Mouse (Mus musculus) ES-E14 (cell line): ENCODE measurements around the gene Fis1. TPM values are rescaled to one million over a fixed set of nuclear protein-coding genes. Genes with fewer than 3 reads are reported as not detected.
A peak's percentile ranks its signal among the peaks of the same experiment; 100 is the strongest.
"Not testable (repeated sequence)": the region's sequence is repeated elsewhere in the genome, so short reads cannot be mapped to it uniquely, and the experiment has no call there.

ENCODE experiments used
- DNase-seq: peaks from one replicate; pipeline ENCODE4 v3.0.0-alpha.2; 2013; ENCODE audit warnings: low read depth, low spot score
- H3K27ac ChIP-seq: 2 replicates; pipeline ENCODE4 v1.5.1; 2012; ENCODE audit warnings: low read depth, mild to moderate bottlenecking, low read length, moderate library complexity, mixed read lengths; ENCODE audit not compliant: poor library complexity, insufficient read depth, severe bottlenecking
- H3K36me3 ChIP-seq: 2 replicates; pipeline ENCODE4 v1.6.1; 2012; ENCODE audit warnings: mild to moderate bottlenecking, low read length, moderate library complexity, mixed read lengths; ENCODE audit not compliant: control insufficient read depth, poor library complexity, insufficient read depth, severe bottlenecking
- H3K4me1 ChIP-seq, 2 experiments: fragments of 150-350 bp in 1 of 2; sonication (generic) in 1 of 2; 2 replicates each; pipeline ENCODE4 v1.6.1; 2012; ENCODE audit warnings: low read length in 2 of 2, mild to moderate bottlenecking in 1 of 2, mixed read lengths in 1 of 2; ENCODE audit not compliant: control insufficient read depth in 2 of 2, insufficient read depth in 2 of 2, poor library complexity in 1 of 2
- H3K4me3 ChIP-seq, 2 experiments: fragments of 150-350 bp in 1 of 2; sonication (generic) in 1 of 2; 2 replicates each; pipeline ENCODE4 v1.5.1; 2012; ENCODE audit warnings: low read length in 2 of 2, low read depth in 1 of 2, mild to moderate bottlenecking in 1 of 2, mixed read lengths in 1 of 2; ENCODE audit not compliant: insufficient read depth in 1 of 2, poor library complexity in 1 of 2, severe bottlenecking in 1 of 2
- H3K9ac ChIP-seq: 2 replicates; pipeline ENCODE4 v1.6.1; 2012; ENCODE audit warnings: low read depth, mild to moderate bottlenecking, low read length, mixed read lengths; ENCODE audit not compliant: poor library complexity, insufficient read depth, severe bottlenecking
- H3K9me3 ChIP-seq: fragments of 150-350 bp; sonication (generic); 2 replicates; pipeline ENCODE4 v1.6.1; 2012; ENCODE audit warnings: low read depth, mild to moderate bottlenecking, low read length; ENCODE audit not compliant: control insufficient read depth, insufficient read depth
- CHD2 ChIP-seq: IDR thresholded peaks from 2 replicates; pipeline ENCODE4 v1.6.1; 2014; ENCODE audit warnings: mild to moderate bottlenecking, low read depth, low read length, inconsistent platforms
- HCFC1 ChIP-seq: IDR thresholded peaks from 2 replicates; pipeline ENCODE4 v1.6.1; 2012; ENCODE audit warnings: low read length, inconsistent platforms, borderline replicate concordance; ENCODE audit not compliant: insufficient read depth
- MAFK ChIP-seq: IDR thresholded peaks from 2 replicates; pipeline ENCODE4 v1.6.1; 2014; ENCODE audit warnings: mild to moderate bottlenecking, low read depth, low read length, inconsistent platforms; ENCODE audit not compliant: insufficient read depth
- ZC3H11A ChIP-seq: IDR thresholded peaks from 2 replicates; pipeline ENCODE4 v1.6.1; 2012; ENCODE audit warnings: low read depth, mild to moderate bottlenecking, inconsistent platforms, low read length, borderline replicate concordance
- ZNF384 ChIP-seq: IDR thresholded peaks from 2 replicates; pipeline ENCODE4 v1.6.1; 2012; ENCODE audit warnings: low read depth, low read length, inconsistent platforms
- in situ Hi-C, 2 experiments: fragments of 600-800 bp; cut with MboI; formaldehyde crosslinking; loops; one replicate each; pipeline ENCODE4 v1.15.1; 2025; ENCODE audit warnings: low sequenced_read_pairs in 2 of 2, inconsistent platforms in 1 of 2; ENCODE audit not compliant: unreplicated experiment in 2 of 2
- total RNA-seq: library from RNA; depleted of rRNA; stranded (reverse); fragments of 300-350 nt; gene quantifications from 2 replicates; pipeline ENCODE4 v1.2.3, GENCODE M21; 2012

Fis1 gene
- total RNA-seq, 1 experiment: 114 TPM

DNA sequence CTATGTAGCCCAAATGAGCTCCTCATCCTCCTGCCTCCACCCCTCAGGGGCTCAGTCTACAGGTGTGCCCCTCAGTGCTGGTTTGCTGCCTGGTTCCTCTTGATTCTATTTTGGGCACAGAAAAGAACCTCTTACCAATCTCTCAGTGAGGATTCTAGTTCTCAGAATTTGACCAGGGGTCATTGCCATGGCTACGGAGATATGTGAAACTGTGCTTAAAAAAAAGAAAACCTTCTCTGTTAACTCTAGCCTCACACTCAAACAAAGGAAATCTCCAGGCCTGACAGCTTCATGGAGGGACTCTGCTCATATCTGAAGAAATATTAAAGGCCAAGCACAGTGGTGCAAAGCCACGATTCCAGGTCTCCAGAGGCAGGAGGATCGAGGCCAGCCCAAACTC lies 10.3 kb upstream of the Fis1 start:
- H3K9ac ChIP-seq: no peak overlapping the region
- in situ Hi-C loops: no loop called here
- TF ChIP-seq CHD2: no peak
- TF ChIP-seq ZC3H11A: no peak
- no peak for TF ChIP-seq MAFK
- TF ChIP-seq HCFC1: no peak
- TF ChIP-seq ZNF384: no peak
- no peak overlapping the region for H3K27ac ChIP-seq
- no peaks in the 10 kb centered on the region for H3K9me3 ChIP-seq
- no peak overlapping the region for H3K4me3 ChIP-seq
- H3K4me1 ChIP-seq: peaks cover 3 to 11% of the 10 kb centered on the region in 2 experiments; a peak in 3 of 4 replicates
- H3K36me3 ChIP-seq: peaks cover 5% of the 10 kb centered on the region; the same call in 1 of the 2 replicates
- DNase-seq: no peak

DNA sequence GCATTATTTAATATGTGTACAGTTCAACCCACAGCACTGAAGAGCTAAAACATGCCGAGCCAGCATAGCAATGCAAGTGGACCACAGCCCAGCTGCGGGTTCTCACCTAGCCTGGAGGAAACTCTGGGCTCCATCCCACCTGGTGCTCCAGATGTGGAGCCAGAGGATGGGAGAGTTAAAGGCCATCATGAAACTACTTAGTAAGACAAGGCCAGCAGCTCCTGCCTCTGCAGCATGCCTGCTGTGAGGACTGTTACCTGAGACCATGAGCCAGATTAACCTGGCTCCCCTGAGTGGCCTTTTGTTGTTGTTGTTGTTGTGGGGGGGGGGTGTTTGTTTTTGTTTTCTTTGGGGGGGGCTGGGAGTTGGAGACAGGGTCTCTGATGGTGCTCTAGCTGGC lies 9.7 kb upstream of the Fis1 start:
- no peak for DNase-seq
- Histone ChIP-seq H3K4me1 (peaks cover 3 to 11% of the 10 kb centered on the region in 2 experiments; a peak in 3 of 4 replicates), H3K9me3 (no peaks in the 10 kb centered on the region), H3K4me3 (no peak overlapping the region), H3K9ac (no peak overlapping the region), H3K27ac (no peak overlapping the region), H3K36me3 (peaks cover 5% of the 10 kb centered on the region; the same call in 1 of the 2 replicates)
- in situ Hi-C loops: no loop called here
- TF ChIP-seq ZNF384: no peak
- no peak for TF ChIP-seq HCFC1
- no peak for TF ChIP-seq CHD2
- no peak for TF ChIP-seq ZC3H11A
- no peak for TF ChIP-seq MAFK

DNA sequence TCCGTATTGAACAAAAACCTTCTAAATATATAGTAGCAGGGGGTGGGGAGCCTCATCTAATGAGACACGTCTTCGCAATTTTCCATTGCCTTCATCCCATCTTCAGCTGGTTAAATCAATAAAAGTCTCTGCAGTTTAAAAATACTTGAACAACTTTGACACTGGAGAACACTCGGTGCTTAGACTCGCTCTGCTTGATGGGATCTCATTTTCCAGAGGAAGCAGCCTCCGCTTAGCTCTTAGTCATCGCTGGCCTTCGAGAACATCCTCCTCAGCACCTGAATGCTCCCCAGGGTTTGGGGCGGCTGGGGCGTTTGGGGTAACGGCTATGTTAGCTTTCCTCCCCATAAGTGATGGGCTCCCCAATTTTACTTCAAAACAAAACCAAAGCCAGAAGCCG lies 8.0 kb upstream of the Fis1 start:
- DNase-seq: no peak
- TF ChIP-seq ZC3H11A (no peak), CHD2 (no peak), ZNF384 (no peak), HCFC1 (no peak), MAFK (no peak)
- Histone ChIP-seq H3K9ac (no peak overlapping the region), H3K4me3 (no peak overlapping the region), H3K9me3 (no peaks in the 10 kb centered on the region), H3K27ac (no peak overlapping the region), H3K36me3 (peaks cover 5% of the 10 kb centered on the region; the same call in 1 of the 2 replicates), H3K4me1 (peaks cover 3 to 11% of the 10 kb centered on the region in 2 experiments; a peak in 3 of 4 replicates)
- in situ Hi-C loops: no loop called here

DNA sequence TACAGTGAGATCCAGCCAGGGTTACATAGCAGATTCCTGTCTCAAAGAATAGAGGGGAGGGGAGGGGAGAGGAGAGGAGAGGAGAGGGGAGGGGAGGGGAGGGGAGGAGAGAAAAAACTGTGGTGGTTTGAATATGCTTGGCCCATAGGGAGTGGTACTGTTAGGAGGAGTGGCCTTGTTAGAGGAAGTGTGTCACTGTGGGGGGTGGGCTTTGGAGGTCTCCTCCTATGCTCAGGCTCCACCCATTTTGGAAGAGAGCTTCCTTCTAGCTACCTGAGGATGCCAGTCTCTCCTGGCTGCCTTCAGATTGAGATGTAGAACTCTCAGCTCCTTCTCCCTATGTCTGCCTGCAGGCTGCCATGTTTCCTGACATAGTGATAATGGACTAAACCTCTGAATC lies 5.2 kb upstream of the Fis1 start:
- no peak for DNase-seq
- Histone ChIP-seq H3K9me3 (no peaks in the 10 kb centered on the region), H3K27ac (no peak overlapping the region), H3K9ac (no peak overlapping the region), H3K36me3 (no peaks in the 10 kb centered on the region), H3K4me3 (no peak overlapping the region), H3K4me1 (peaks cover 0 to 16% of the 10 kb centered on the region in 2 experiments; a peak in 3 of 4 replicates)
- TF ChIP-seq MAFK (no peak), ZNF384 (no peak), CHD2 (no peak), ZC3H11A (no peak), HCFC1 (no peak)
- in situ Hi-C loops: no loop called here

DNA sequence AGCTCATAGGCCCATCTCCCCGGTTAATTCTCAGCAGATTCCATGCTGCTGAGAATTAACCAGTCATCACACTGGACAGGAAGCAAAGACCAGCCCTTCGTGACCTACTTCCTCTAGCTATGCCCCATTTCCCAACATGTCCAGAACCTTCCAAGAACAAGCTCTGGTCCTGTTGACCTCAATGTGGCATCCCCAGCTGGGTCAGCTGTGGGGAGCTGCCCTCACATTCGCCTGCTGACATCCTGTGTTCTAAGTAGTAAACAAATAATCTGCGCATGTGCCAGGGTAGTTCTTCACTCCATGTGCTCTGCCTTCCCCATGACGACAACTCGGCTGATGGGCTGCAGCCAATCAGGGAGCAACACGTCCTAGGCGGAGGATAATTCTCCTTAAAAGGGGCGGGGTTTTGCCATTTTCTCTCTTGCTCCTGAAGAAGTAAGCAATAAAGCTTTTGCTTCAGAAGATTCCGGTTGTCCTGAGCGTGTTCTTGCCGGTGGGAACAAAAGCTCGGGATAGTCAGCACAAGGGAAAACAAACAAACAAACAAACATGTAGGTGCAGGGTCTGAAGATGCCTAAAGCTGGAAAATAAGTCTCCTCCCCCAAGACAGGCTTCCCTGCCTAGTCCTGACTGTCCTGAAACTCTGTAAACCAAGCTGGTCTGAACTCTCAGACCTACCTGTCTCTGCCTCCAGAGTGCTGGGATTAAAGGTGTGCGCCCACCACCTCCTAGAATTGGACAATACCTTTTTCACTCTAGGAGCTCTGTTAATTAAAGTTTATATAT lies 3.3 kb upstream of the Fis1 start:
- DNase-seq, H3K9ac ChIP-seq, H3K9me3 ChIP-seq, H3K4me3 ChIP-seq, in situ Hi-C loops, H3K36me3 ChIP-seq: not testable (repeated sequence)
- Histone ChIP-seq H3K4me1 (peaks cover 0 to 15% of the 10 kb centered on the region in 2 experiments; a peak in 2 of 4 replicates), H3K27ac (peak overlapping the region; percentile 24; the same call in 1 of the 2 replicates)
